10 mouse cellular contexts compared by ENCODE assay signal in the genomic region with DNA sequence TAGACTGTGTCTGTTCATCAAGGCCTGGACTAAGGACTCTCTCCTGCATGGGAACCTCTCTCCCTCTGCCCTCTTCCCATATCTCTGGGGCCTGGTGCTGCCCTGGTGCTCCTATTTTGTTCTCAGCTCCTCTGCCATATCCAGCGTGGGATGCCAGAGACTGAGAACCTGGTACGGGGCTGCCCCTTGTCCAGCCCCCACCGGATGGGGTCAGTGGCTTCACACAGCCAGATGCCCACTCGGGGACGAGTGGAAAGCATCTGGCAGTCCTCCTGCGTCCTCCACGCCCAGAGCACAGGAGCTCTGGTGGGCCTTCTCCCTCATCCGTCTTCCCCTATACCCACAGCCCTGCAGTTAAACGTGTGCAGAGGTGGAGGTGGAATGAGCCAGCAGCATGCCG.
"Had no signal": no experiment of that assay in that cellular context is flagged by ENCODE, and none has a peak within 500 bp of the region (broad histone marks: within the 10 kb centered on the region; RNA-seq: fewer than 3 reads in every experiment).

No protein-coding gene starts in this region.

- H3K4me3 ChIP-seq: limb, embryonic 12.5 days; stomach, embryonic 15.5 days had no signal

- H3K9me3 ChIP-seq: limb, embryonic 12.5 days; stomach, embryonic 15.5 days had no signal

- H3K4me1 ChIP-seq: limb, embryonic 12.5 days; stomach, embryonic 15.5 days had no signal

- H3K27me3 ChIP-seq: limb, embryonic 12.5 days; stomach, embryonic 15.5 days had no signal

- H3K4me2 ChIP-seq: limb, embryonic 12.5 days; stomach, embryonic 15.5 days had no signal

- H3K27ac ChIP-seq: limb, embryonic 12.5 days; stomach, embryonic 15.5 days had no signal

- DNase-seq: kidney, adult 8-10 months; kidney, postnatal 25 days; layer of hippocampus, postnatal 36 days; lung, adult 2 months; lung, postnatal 36 days; right cerebral cortex, postnatal 14 days; thymus, adult 2 months; thymus, postnatal 25 days had no signal

- H3K9ac ChIP-seq: limb, embryonic 12.5 days; stomach, embryonic 15.5 days had no signal
